Mouse (Mus musculus) ES-Bruce4 (cell line): ENCODE measurements around the gene Stxbp3. TPM values are rescaled to one million over a fixed set of nuclear protein-coding genes. Genes with fewer than 3 reads are reported as not detected.

Experiments
- H3K27ac ChIP-seq: 2 replicates; pipeline ENCODE4 v1.5.1; 2012; ENCODE audit warnings: low read length, inconsistent platforms; ENCODE audit not compliant: insufficient read depth
- H3K27me3 ChIP-seq: 2 replicates; pipeline ENCODE4 v1.6.1; 2012; ENCODE audit warnings: mild to moderate bottlenecking, low read length, inconsistent platforms; ENCODE audit not compliant: control insufficient read depth, poor library complexity, insufficient read depth, severe bottlenecking
- H3K36me3 ChIP-seq: 2 replicates; pipeline ENCODE4 v1.6.1; 2012; ENCODE audit warnings: inconsistent platforms, mild to moderate bottlenecking, low read length, moderate library complexity; ENCODE audit not compliant: control insufficient read depth, poor library complexity, insufficient read depth, severe bottlenecking
- H3K4me1 ChIP-seq: one replicate; pipeline ENCODE4 v1.8.1; 2011; ENCODE audit warnings: low read length; ENCODE audit not compliant: control insufficient read depth, insufficient read depth
- H3K4me3 ChIP-seq: 2 replicates; pipeline ENCODE4 v1.5.1; 2011; ENCODE audit warnings: low read depth, mild to moderate bottlenecking, low read length
- H3K9ac ChIP-seq: 2 replicates; pipeline ENCODE4 v1.6.1; 2012; ENCODE audit warnings: low read depth, mild to moderate bottlenecking, inconsistent platforms; ENCODE audit not compliant: poor library complexity, severe bottlenecking
- H3K9me3 ChIP-seq: replicated peaks from 2 replicates; pipeline ENCODE4 v1.6.1; 2012; ENCODE audit warnings: mild to moderate bottlenecking, low read length, inconsistent platforms; ENCODE audit not compliant: control insufficient read depth, poor library complexity, insufficient read depth, severe bottlenecking
- CTCF ChIP-seq: IDR thresholded peaks from one replicate; pipeline ENCODE4 v1.8.1; 2011; ENCODE audit warnings: low read depth, low read length
- EP300 ChIP-seq: IDR thresholded peaks from 2 replicates; pipeline ENCODE4 v1.6.1; 2011; ENCODE audit warnings: low read depth, low read length; ENCODE audit not compliant: insufficient read depth
- POLR2A ChIP-seq: IDR thresholded peaks from one replicate; pipeline ENCODE4 v1.8.1; 2011; ENCODE audit warnings: low read length; ENCODE audit not compliant: insufficient read depth
- polyA plus RNA-seq: library from polyadenylated mRNA; stranded (reverse); fragments of >200 nt; gene quantifications from 2 replicates; pipeline ENCODE4 v1.2.4, GENCODE M21; 2011; ENCODE audit warnings: low read depth; ENCODE audit not compliant: missing spikeins, insufficient read depth, insufficient read length

Gene Stxbp3
- polyA plus RNA-seq, 1 experiment: 25.9 TPM

- H3K9ac ChIP-seq: no peak overlapping the region
- H3K36me3 ChIP-seq: no peaks in the 10 kb centered on the region; the same call in 1 of the 2 replicates
- TF ChIP-seq CTCF: no peak
- TF ChIP-seq EP300: no peak
- TF ChIP-seq POLR2A: no peak
- no peaks in the 10 kb centered on the region for H3K27me3 ChIP-seq
- H3K27ac ChIP-seq: no peak overlapping the region
- no peaks in the 10 kb centered on the region for H3K9me3 ChIP-seq
- H3K4me1 ChIP-seq: no peaks in the 10 kb centered on the region
- H3K4me3 ChIP-seq: no peak overlapping the region
Observed at GRCm38 (mm10) chr3:108830493-108830892, 9.8 kb downstream of the Stxbp3 start.

GRCm38 (mm10) chr3:108815631-108816030 is 24.7 kb downstream of the Stxbp3 start:
- no peak for TF ChIP-seq POLR2A
- TF ChIP-seq EP300: no peak
- no peak for TF ChIP-seq CTCF
- Histone ChIP-seq H3K4me3 (no peak overlapping the region), H3K9me3 (no peaks in the 10 kb centered on the region), H3K9ac (no peak overlapping the region), H3K27me3 (no peaks in the 10 kb centered on the region), H3K36me3 (peaks cover 3% of the 10 kb centered on the region; the same call in 1 of the 2 replicates), H3K27ac (no peak overlapping the region), H3K4me1 (no peaks in the 10 kb centered on the region)

GRCm38 (mm10) chr3:108810747-108811263 is 29.5 kb downstream of the Stxbp3 start:
- no peaks in the 10 kb centered on the region for H3K27me3 ChIP-seq

GRCm38 (mm10) chr3:108805622-108806021 is 34.7 kb downstream of the Stxbp3 start:
- H3K4me1 ChIP-seq: no peaks in the 10 kb centered on the region
- H3K27me3 ChIP-seq: no peaks in the 10 kb centered on the region
- H3K9ac ChIP-seq: no peak overlapping the region
- H3K27ac ChIP-seq: no peak overlapping the region
- no peak for TF ChIP-seq POLR2A
- TF ChIP-seq CTCF: no peak
- no peak for TF ChIP-seq EP300
- H3K36me3 ChIP-seq: 0 out of 2 replicates have a peak, but pooled peaks cover 6% of the 10 kb centered on the region
- H3K4me3 ChIP-seq: no peak overlapping the region
- no peaks in the 10 kb centered on the region for H3K9me3 ChIP-seq

More at GRCm38 (mm10) chr3:108810747-108811263, 29.5 kb downstream of the Stxbp3 start:
- H3K9ac ChIP-seq: no peak overlapping the region
- no peaks in the 10 kb centered on the region for H3K9me3 ChIP-seq
- H3K27ac ChIP-seq: no peak overlapping the region
- H3K36me3 ChIP-seq: peaks cover 3% of the 10 kb centered on the region; the same call in 1 of the 2 replicates
- no peak for TF ChIP-seq EP300
- TF ChIP-seq CTCF: no peak
- TF ChIP-seq POLR2A: no peak
- H3K4me1 ChIP-seq: no peaks in the 10 kb centered on the region
- H3K4me3 ChIP-seq: no peak overlapping the region

- Histone ChIP-seq H3K27ac (no peak overlapping the region), H3K4me1 (no peaks in the 10 kb centered on the region), H3K27me3 (no peaks in the 10 kb centered on the region), H3K4me3 (no peak overlapping the region), H3K36me3 (peaks cover 3% of the 10 kb centered on the region; the same call in 1 of the 2 replicates), H3K9me3 (no peaks in the 10 kb centered on the region), H3K9ac (no peak overlapping the region)
- no peak for TF ChIP-seq EP300
- TF ChIP-seq CTCF: no peak
- no peak for TF ChIP-seq POLR2A
Observed at GRCm38 (mm10) chr3:108798375-108798774, 42.0 kb downstream of the Stxbp3 start.

- Histone ChIP-seq H3K27me3 (no peaks in the 10 kb centered on the region), H3K9me3 (no peaks in the 10 kb centered on the region), H3K36me3 (peaks cover 3% of the 10 kb centered on the region; the same call in 1 of the 2 replicates), H3K4me1 (no peaks in the 10 kb centered on the region), H3K27ac (no peak overlapping the region), H3K9ac (no peak overlapping the region), H3K4me3 (no peak overlapping the region)
- TF ChIP-seq CTCF (no peak), POLR2A (no peak), EP300 (no peak)
Observed at GRCm38 (mm10) chr3:108797723-108798122, 42.6 kb downstream of the Stxbp3 start.
